Mouse (Mus musculus) neural tube, embryonic 11.5 days (tissue): ENCODE measurements around the gene Npy4r. TPM values are rescaled to one million over a fixed set of nuclear protein-coding genes. Genes with fewer than 3 reads are reported as not detected.

ENCODE experiments used
- ATAC-seq: fragments of 200-750 bp; cut with Nextera tagmentation; 2 replicates; pipeline ENCODE4 v1.8.0; 2017; ENCODE audit warnings: moderate number of reproducible peaks, mild to moderate bottlenecking, moderate TSS enrichment, moderate library complexity; ENCODE audit not compliant: insufficient read depth, low FRiP score, low TSS enrichment
- DNase-seq: peaks from one replicate; pipeline ENCODE4 v3.0.0-alpha.2; 2015; ENCODE audit warnings: low spot score
- H3K27ac ChIP-seq: fragments of 300-500 bp; sonication (generic); 2 replicates; pipeline ENCODE4 v1.5.1; 2014; ENCODE audit warnings: low read depth, mild to moderate bottlenecking, low read length
- H3K27me3 ChIP-seq: fragments of 300-500 bp; sonication (generic); 2 replicates; pipeline ENCODE4 v1.6.1; 2014; ENCODE audit warnings: mild to moderate bottlenecking, low read length, mixed read lengths; ENCODE audit not compliant: control insufficient read depth, insufficient read depth
- H3K36me3 ChIP-seq: fragments of 300-500 bp; sonication (generic); 2 replicates; pipeline ENCODE4 v1.6.1; 2014; ENCODE audit warnings: mild to moderate bottlenecking, low read length, moderate library complexity, mixed read lengths; ENCODE audit not compliant: control insufficient read depth, insufficient read depth
- H3K4me1 ChIP-seq: fragments of 300-500 bp; sonication (generic); 2 replicates; pipeline ENCODE4 v1.6.1; 2014; ENCODE audit warnings: low read length, mixed read lengths; ENCODE audit not compliant: control insufficient read depth, insufficient read depth
- H3K4me2 ChIP-seq: fragments of 300-500 bp; sonication (generic); 2 replicates; pipeline ENCODE4 v1.6.1; 2014; ENCODE audit warnings: low read depth, mild to moderate bottlenecking, moderate library complexity
- H3K4me3 ChIP-seq: fragments of 300-500 bp; sonication (generic); 2 replicates; pipeline ENCODE4 v1.5.1; 2014; ENCODE audit warnings: low read depth, low read length
- H3K9ac ChIP-seq: fragments of 300-500 bp; sonication (generic); 2 replicates; pipeline ENCODE4 v1.6.1; 2014; ENCODE audit warnings: mild to moderate bottlenecking, low read length
- H3K9me3 ChIP-seq: fragments of 300-500 bp; sonication (generic); 2 replicates; pipeline ENCODE4 v1.6.1; 2016; ENCODE audit warnings: low read length; ENCODE audit not compliant: control insufficient read depth
- WGBS: fragments of 180-500 bp; shearing (Covaris S2); extraction: QIAGEN DNeasy Blood & Tissue Kit; methylation state at CpG from one replicate; pipeline ENCODE4 v1.1.7; 2014; 5-methylcytosine and 5-hydroxymethylcytosine counted together
- polyA plus RNA-seq: library from polyadenylated mRNA; unstranded; fragments of >200 nt; fragmentation: Nextera tagmentation; extraction: Ambion mirVana; gene quantifications from 2 replicates; pipeline ENCODE4 v1.2.1, GENCODE M21; 2014

The Npy4r gene
- polyA plus RNA-seq, 1 experiment from 2014 or later, result not detected

DNA sequence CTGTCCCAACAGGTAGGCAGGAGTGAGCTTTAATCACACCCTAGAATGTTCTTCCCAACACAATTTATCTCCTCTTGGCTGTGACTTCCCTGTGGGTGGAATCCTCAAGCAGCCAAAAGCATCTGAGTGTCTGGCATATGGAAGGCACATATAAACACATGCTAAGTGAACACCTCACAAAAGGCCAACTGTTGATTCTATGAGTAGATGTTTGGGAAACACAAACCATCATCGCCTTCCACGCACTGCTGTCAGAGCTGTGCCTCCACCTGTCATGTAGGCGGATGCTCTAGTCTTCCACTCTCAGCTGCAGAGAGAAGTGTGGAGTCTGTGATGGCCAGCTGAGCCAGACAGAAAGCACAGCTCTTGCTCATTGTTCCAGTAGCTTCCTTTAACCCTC, 27.1 kb upstream of the Npy4r start:
- no peaks in the 10 kb centered on the region for H3K36me3 ChIP-seq
- H3K9me3 ChIP-seq, result no peaks in the 10 kb centered on the region
- no peaks in the 10 kb centered on the region for H3K27me3 ChIP-seq
- H3K27ac ChIP-seq, result no peak overlapping the region
- H3K4me3 ChIP-seq, result no peak overlapping the region
- DNase-seq (no peak), ATAC-seq (no peak)
- H3K4me2 ChIP-seq, result no peak overlapping the region
- no peak overlapping the region for H3K9ac ChIP-seq
- WGBS, result 94% methylated on average over 3 of the region's 3 CpGs
- H3K4me1 ChIP-seq, result no peaks in the 10 kb centered on the region

DNA sequence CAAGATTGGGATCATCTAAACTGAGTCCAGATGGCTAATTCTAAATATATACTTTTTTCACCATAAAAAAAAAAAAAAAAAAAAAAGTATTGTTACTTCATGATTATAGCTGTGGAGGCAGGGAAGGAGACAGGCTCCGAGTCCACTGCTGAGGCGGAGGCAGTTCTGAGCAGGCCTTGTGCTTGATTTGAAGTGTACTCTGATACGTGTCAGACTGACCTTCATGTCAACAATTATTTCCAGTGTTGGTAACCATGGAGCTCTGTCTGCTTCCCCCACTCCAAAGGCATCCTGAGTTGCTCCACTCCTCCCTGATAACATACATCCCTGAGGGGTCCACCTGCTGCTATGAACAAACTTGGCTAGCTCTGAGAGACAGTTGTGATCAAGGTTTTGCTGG, 18.8 kb upstream of the Npy4r start:
- no peaks in the 10 kb centered on the region for H3K9me3 ChIP-seq
- no peaks in the 10 kb centered on the region for H3K27me3 ChIP-seq
- H3K9ac ChIP-seq, result no peak overlapping the region
- no peak overlapping the region for H3K4me3 ChIP-seq
- no peaks in the 10 kb centered on the region for H3K36me3 ChIP-seq
- H3K27ac ChIP-seq, result no peak overlapping the region
- 92% methylated on average over 3 of the region's 3 CpGs for WGBS
- no peak overlapping the region for H3K4me2 ChIP-seq
- no peak for DNase-seq
- no peak for ATAC-seq
- no peaks in the 10 kb centered on the region for H3K4me1 ChIP-seq

DNA sequence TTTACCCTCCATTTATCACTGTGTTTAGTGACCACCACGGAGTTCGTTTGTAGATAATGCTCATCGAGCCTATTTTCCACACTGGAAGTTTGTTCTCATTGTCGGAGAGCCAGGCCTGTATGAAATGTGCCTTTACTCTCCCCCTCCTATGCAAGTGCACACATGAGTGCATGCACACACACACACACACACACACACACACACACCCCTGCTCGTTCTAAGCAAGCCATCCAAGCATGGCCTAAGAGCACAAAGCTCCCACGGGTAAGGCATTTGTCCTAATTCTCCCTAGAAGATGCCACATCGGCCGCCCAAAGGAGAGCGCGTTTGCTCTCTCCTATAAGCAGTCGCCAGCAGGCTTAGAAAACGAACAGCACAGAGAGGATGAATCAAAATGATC, 3.5 kb upstream of the Npy4r start:
- no peaks in the 10 kb centered on the region for H3K4me1 ChIP-seq
- WGBS, result 79% methylated on average over 12 of the region's 12 CpGs
- no peaks in the 10 kb centered on the region for H3K36me3 ChIP-seq
- no peak overlapping the region for H3K4me3 ChIP-seq
- no peaks in the 10 kb centered on the region for H3K27me3 ChIP-seq
- ATAC-seq (no peak), DNase-seq (no peak)
- H3K4me2 ChIP-seq, result no peak overlapping the region
- H3K27ac ChIP-seq, result no peak overlapping the region
- H3K9ac ChIP-seq, result no peak overlapping the region
- H3K9me3 ChIP-seq, result no peaks in the 10 kb centered on the region

DNA sequence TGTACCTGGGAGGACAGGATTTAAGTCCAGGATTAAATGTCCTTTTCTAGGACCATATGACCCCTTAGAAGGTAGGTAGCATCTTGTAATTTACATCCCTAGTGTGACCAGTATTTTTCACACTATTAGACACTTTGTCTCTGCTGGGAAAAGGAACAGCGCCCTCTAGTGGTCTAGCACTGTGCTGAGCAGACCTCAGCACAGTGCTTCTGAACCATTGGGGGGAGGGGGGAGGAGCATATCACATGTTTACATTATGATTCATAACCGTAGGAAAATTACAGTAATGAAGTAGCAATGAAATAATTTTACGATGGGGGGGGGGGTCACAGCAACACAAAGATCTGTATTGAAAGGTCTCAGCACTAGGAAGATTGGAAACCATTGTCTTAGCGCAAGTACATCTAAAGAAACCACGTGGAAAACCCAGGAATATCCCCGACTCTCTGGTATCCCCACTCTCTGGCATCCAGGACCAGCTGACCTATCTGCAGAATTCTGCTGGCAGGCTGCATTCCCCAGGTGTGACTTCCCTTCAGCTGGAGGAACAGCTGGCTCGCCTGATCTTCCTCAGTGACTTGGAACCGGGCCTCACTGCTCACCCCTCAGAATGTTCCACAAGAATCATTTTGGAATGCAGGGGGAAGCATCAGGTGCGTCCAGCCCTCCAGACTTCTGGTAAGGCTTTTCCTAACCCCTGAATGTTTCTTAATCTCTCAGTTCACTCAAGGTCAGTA, 2.5 kb upstream of the Npy4r start:
- no peaks in the 10 kb centered on the region for H3K36me3 ChIP-seq
- ATAC-seq (peak; percentile 68), DNase-seq (peak; percentile 47)
- no peak overlapping the region for H3K27ac ChIP-seq
- H3K9ac ChIP-seq, result no peak overlapping the region
- no peaks in the 10 kb centered on the region for H3K9me3 ChIP-seq
- H3K4me2 ChIP-seq, result no peak overlapping the region
- WGBS, result 63% methylated on average over 9 of the region's 9 CpGs
- H3K27me3 ChIP-seq, result no peaks in the 10 kb centered on the region
- H3K4me3 ChIP-seq, result no peak overlapping the region
- H3K4me1 ChIP-seq, result no peaks in the 10 kb centered on the region

DNA sequence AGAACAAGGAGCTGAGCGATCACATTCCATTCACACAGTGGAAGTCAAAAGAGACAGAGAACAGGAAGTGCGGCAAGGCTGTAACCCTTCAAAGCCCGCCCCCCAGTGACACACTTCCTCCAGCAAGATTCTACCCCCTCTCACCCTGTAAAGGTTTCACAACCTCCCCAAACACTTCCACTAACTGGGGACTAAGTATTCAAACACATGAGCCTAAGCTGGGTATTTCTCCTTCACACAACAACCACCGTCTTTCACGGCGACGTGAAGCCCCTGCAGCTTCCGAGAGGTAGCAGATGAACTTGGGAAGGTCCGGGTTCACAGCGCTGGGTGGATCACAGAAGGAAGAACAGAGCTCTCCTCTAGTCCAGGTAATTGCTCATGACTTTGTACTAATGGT, 9.4 kb downstream of the Npy4r start:
- no peaks in the 10 kb centered on the region for H3K36me3 ChIP-seq
- H3K4me2 ChIP-seq, result no peak overlapping the region
- H3K4me3 ChIP-seq, result no peak overlapping the region
- H3K4me1 ChIP-seq, result no peaks in the 10 kb centered on the region
- H3K9ac ChIP-seq, result no peak overlapping the region
- no peak overlapping the region for H3K27ac ChIP-seq
- WGBS, result 89% methylated on average over 10 of the region's 10 CpGs
- H3K9me3 ChIP-seq, result no peaks in the 10 kb centered on the region
- ATAC-seq (no peak), DNase-seq (no peak)
- no peaks in the 10 kb centered on the region for H3K27me3 ChIP-seq

DNA sequence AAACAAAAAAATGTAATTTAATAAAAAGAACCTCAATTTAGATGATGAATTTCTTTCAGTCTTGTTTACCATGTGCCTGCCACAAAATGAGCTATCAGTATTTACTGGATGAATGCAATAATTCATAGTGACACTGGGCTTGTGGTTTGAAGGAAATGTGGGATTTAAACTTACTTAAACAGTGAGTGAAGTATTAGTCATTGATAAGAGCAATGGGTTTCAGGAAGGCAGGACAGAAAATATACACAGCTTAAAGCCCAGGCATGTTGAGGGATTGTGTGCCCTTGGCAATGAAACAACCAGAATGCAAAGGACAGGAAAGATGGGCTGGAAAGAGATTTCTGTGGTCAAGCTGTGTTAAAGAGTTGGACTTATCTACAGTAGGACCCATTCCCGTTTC, 10.0 kb downstream of the Npy4r start:
- WGBS, result 84% methylated on average over 1 of the region's 1 CpGs
- H3K4me2 ChIP-seq, result no peak overlapping the region
- no peak overlapping the region for H3K9ac ChIP-seq
- no peak for DNase-seq
- H3K27ac ChIP-seq, result no peak overlapping the region
- H3K4me1 ChIP-seq, result no peaks in the 10 kb centered on the region
- no peaks in the 10 kb centered on the region for H3K27me3 ChIP-seq
- ATAC-seq, result no peak
- no peaks in the 10 kb centered on the region for H3K9me3 ChIP-seq
- H3K4me3 ChIP-seq, result no peak overlapping the region
- H3K36me3 ChIP-seq, result no peaks in the 10 kb centered on the region

DNA sequence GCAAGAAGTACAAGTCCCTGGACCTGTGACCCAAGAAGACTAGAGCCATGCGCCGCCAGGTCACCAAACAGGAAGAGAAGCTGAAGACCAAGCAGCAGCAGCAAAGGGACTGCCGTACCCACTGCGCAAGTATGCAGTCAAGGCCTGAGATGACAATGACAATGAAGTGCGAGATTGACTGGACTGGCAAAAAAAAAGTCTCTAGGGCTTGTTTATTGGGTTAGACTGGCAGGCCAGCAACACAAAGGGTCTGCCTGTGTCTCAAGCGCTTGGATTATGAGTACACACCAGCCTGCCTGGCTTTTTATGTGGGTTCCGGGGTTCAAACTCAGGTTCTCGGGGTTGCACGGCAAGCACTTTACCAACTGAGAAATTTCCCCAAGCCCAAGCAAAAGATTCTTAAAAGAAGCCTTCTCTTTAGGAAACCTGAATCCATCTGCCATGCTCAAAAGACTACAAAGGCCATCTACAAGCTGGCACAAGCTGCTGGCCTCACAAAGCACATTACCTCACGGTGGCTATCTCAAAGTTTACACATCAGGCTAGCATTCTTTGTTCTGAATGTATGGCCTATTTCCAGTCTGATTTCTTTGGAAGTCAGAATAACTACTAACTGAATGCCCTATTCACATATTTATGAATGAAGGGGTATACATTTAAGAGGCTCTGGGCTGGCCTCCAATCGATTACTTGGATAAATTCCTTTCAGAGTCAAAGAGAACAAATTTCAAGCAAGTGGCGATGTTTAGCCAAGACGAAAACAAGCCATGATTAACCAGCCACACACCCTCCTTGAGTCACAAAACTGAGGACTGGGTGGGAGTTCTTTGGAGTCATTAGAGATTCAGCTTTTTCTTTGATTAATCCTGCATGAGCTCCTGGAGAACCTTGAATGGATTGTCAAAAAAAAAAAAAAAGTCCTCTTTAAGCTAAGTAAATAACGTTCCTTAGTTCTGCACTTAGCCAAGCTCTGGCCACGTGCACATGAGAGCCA, 12.3 kb downstream of the Npy4r start:
- Histone ChIP-seq H3K4me1 (no peaks in the 10 kb centered on the region), H3K9me3 (no peaks in the 10 kb centered on the region), H3K36me3 (no peaks in the 10 kb centered on the region), H3K9ac (no peak overlapping the region), H3K4me2 (no peak overlapping the region), H3K27ac (no peak overlapping the region), H3K27me3 (no peaks in the 10 kb centered on the region), H3K4me3 (no peak overlapping the region)
- no peak for ATAC-seq
- DNase-seq, result no peak
- WGBS, result 89% methylated on average over 15 of the region's 15 CpGs

DNA sequence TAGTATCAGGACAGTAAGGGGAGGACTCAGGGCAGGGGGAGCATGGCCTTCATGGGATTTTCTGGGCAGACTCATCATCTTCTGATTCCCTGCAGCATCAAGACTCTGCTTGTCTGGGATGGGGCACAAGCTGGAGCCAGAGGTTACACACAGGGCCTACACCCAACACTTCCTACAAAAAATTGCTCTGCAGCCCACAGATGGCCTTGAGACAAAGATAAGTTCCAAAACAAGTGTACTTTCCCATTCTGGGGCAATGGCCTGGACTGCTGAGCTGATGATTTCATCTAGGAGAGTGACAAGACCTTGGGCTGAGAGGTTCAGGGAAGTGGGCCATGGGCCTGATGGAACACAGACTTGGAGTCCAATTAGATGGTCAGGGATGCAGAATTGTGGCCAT, 16.9 kb downstream of the Npy4r start:
- Histone ChIP-seq H3K9ac (no peak overlapping the region), H3K4me2 (no peak overlapping the region), H3K9me3 (no peaks in the 10 kb centered on the region), H3K27ac (no peak overlapping the region), H3K4me3 (no peak overlapping the region), H3K36me3 (no peaks in the 10 kb centered on the region), H3K27me3 (no peaks in the 10 kb centered on the region), H3K4me1 (no peaks in the 10 kb centered on the region)
- ATAC-seq (no peak), DNase-seq (no peak)

DNA sequence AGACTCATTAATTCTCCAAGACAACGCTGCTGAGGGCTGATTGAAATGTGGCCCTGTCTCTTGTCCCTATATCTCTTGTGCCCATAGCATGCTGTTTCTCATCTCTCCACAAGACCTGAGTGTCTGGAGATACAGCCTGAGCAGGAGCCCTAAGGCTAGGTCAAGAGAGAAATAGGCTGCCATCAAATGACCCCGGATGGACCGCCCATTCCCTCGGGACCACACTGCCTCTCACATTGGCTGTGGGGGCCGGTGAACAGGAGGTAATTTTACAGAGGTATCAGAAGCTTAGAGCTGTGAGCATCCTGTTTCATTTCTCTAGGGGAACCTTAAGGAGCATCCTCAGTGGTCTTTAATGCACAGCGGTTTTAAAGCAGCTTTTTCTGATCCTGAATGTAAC, 21.1 kb downstream of the Npy4r start:
- H3K4me3 ChIP-seq, result no peak overlapping the region
- no peak overlapping the region for H3K27ac ChIP-seq
- no peaks in the 10 kb centered on the region for H3K9me3 ChIP-seq
- H3K9ac ChIP-seq, result no peak overlapping the region
- no peaks in the 10 kb centered on the region for H3K27me3 ChIP-seq
- ATAC-seq (no peak), DNase-seq (no peak)
- 70% methylated on average over 6 of the region's 6 CpGs for WGBS
- H3K4me1 ChIP-seq, result no peaks in the 10 kb centered on the region
- H3K4me2 ChIP-seq, result no peak overlapping the region
- no peaks in the 10 kb centered on the region for H3K36me3 ChIP-seq
